Mouse (Mus musculus) CH12.LX (cell line): ENCODE data around the gene Sema4g. TPM values are rescaled to one million over a fixed set of nuclear protein-coding genes. Genes with fewer than 3 reads are reported as not detected.

Source experiments
- DNase-seq: peaks from one replicate; pipeline ENCODE4 v3.0.0-alpha.2; 2013; ENCODE audit errors: extremely low read depth
- H3K27ac ChIP-seq: 2 replicates; pipeline ENCODE4 v1.5.1; 2012; ENCODE audit warnings: low read depth, mild to moderate bottlenecking, control low read depth, moderate library complexity; ENCODE audit not compliant: insufficient read depth
- H3K27me3 ChIP-seq: replicated peaks from 2 replicates; pipeline ENCODE3; 2012; ENCODE audit warnings: inconsistent platforms
- H3K36me3 ChIP-seq, 2 experiments: replicated peaks in 1 of 2; 2 replicates each; pipeline versions ENCODE3 to v1.6.1; 2012; ENCODE audit warnings: inconsistent platforms in 1 of 2, low read length in 1 of 2, mild to moderate bottlenecking in 1 of 2, mixed read lengths in 1 of 2, moderate library complexity in 1 of 2; ENCODE audit not compliant: control insufficient read depth in 1 of 2, insufficient read depth in 1 of 2
- H3K4me1 ChIP-seq, 2 experiments: 2 replicates each; pipeline ENCODE4 v1.6.1; 2012; ENCODE audit warnings: inconsistent platforms in 1 of 2, moderate library complexity in 1 of 2; ENCODE audit not compliant: insufficient read depth in 2 of 2, control insufficient read depth in 1 of 2
- H3K4me2 ChIP-seq: 2 replicates; pipeline ENCODE4 v1.6.1; 2012; ENCODE audit warnings: low read depth, mild to moderate bottlenecking, control low read depth; ENCODE audit not compliant: poor library complexity, insufficient read depth, severe bottlenecking
- H3K4me3 ChIP-seq, 3 experiments: fragments of 150-350 bp in 1 of 3; sonication (generic) in 1 of 3; replicated peaks in 1 of 3; 2 replicates each; pipeline versions ENCODE3 to v1.5.1; 2011 to 2012; ENCODE audit warnings: low read depth in 2 of 3, low read length in 2 of 3, mild to moderate bottlenecking in 2 of 3, moderate library complexity in 2 of 3, control low read depth in 1 of 3, improper control_type of control experiment in 1 of 3, inconsistent platforms in 1 of 3, mixed read lengths in 1 of 3; ENCODE audit not compliant: poor library complexity in 1 of 3
- H3K79me2 ChIP-seq: replicated peaks from 2 replicates; pipeline ENCODE4 v1.6.1; 2012; ENCODE audit warnings: mild to moderate bottlenecking, moderate library complexity; ENCODE audit not compliant: control insufficient read depth, poor library complexity, insufficient read depth, severe bottlenecking; ENCODE audit errors: extremely low read depth
- H3K9ac ChIP-seq: 2 replicates; pipeline ENCODE4 v1.6.1; 2012; ENCODE audit warnings: low read depth, mild to moderate bottlenecking, control low read depth, moderate library complexity; ENCODE audit not compliant: insufficient read depth
- H3K9me3 ChIP-seq: replicated peaks from 2 replicates; pipeline ENCODE3; 2012; ENCODE audit warnings: low read length, inconsistent platforms, mixed read lengths
- ELF1 ChIP-seq: IDR thresholded peaks from 2 replicates; pipeline ENCODE4 v1.6.1; 2014; ENCODE audit warnings: low read depth, mild to moderate bottlenecking, inconsistent platforms, low read length, improper control_type of control experiment
- KAT2A ChIP-seq: IDR thresholded peaks from 2 replicates; pipeline ENCODE4 v1.6.1; 2012; ENCODE audit warnings: low read length, improper control_type of control experiment, inconsistent platforms; ENCODE audit not compliant: insufficient replicate concordance
- SMC3 ChIP-seq: IDR thresholded peaks from 2 replicates; pipeline ENCODE4 v1.6.1; 2011; ENCODE audit warnings: low read depth, low read length, improper control_type of control experiment
- UBTF ChIP-seq: IDR thresholded peaks from 2 replicates; pipeline ENCODE4 v1.6.1; 2012; ENCODE audit warnings: low read depth, mild to moderate bottlenecking, inconsistent platforms, low read length, improper control_type of control experiment, moderate library complexity
- ZC3H11A ChIP-seq: IDR thresholded peaks from 2 replicates; pipeline ENCODE4 v1.6.1; 2012; ENCODE audit warnings: low read depth, mild to moderate bottlenecking, inconsistent platforms, low read length, improper control_type of control experiment
- dilution Hi-C: fragments of 300-500 bp; cut with MboI; formaldehyde crosslinking; loops from 2 replicates; pipeline ENCODE4 v1.14.3; 2020; ENCODE audit warnings: low sequenced_read_pairs; ENCODE audit not compliant: extremely low pct_unique_long_range_greater_than_20kb, extremely low pct_ligation_motif_present
- in situ Hi-C: fragments of 300-500 bp; cut with MboI; formaldehyde crosslinking; loops from 3 replicates; pipeline ENCODE4 v1.14.3; 2019; ENCODE audit warnings: low sequenced_read_pairs, low pct_ligation_motif_present, low pct_unique_long_range_greater_than_20kb, mixed read lengths
- polyA plus RNA-seq: library from polyadenylated mRNA; unstranded; fragments of >175 nt; gene quantifications from 2 replicates; pipeline ENCODE4 v1.2.1, GENCODE M21; 2012; ENCODE audit warnings: low read depth; ENCODE audit not compliant: insufficient read length
- total RNA-seq, 2 experiments: library from RNA; depleted of rRNA; stranded (reverse); fragments of 300-350 nt in 1 of 2; fragments of >200 nt in 1 of 2; gene quantifications; 2 replicates each; pipeline ENCODE4 v1.2.3; 2012 to 2014

Gene Sema4g
- total and polyA plus RNA-seq, 3 experiments = 0.71 to 8.4 (median 1.1) TPM

DNA sequence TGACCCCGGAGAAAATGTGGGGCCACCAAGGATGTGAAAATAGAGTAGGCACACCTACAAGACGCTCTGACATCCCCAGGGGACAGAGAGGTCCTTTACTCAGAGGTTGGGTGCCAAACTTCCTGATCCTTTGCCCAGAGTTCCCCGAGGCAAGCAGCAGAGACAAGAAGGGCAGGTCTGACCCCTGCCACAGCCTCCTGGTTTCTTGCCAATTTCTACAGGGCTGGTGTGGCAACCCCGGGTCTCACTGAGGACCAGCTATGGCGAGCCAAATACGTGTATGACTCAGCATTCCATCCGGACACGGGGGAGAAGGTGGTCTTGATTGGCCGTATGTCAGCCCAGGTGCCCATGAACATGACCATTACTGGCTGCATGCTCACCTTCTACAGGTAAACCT is 60.6 kb downstream of the Sema4g start:
- Histone ChIP-seq H3K4me3 (no peak overlapping the region), H3K27ac (no peak overlapping the region), H3K36me3 (peaks cover 13 to 44% of the 10 kb centered on the region in 2 experiments), H3K27me3 (peaks cover 28% of the 10 kb centered on the region), H3K79me2 (no peaks in the 10 kb centered on the region), H3K4me1 (peaks cover 4 to 26% of the 10 kb centered on the region in 2 experiments; a peak in 3 of 4 replicates), H3K4me2 (no peak overlapping the region), H3K9me3 (no peaks in the 10 kb centered on the region), H3K9ac (no peak overlapping the region)
- dilution Hi-C loops = no loop called here
- no peak for TF ChIP-seq ZC3H11A
- TF ChIP-seq ELF1 = no peak
- TF ChIP-seq SMC3 = no peak
- TF ChIP-seq UBTF = no peak
- TF ChIP-seq KAT2A = no peak
- DNase-seq = no peak
- in situ Hi-C loops = loop anchor here (25.0 kb wide), 1 partner anchor 462 kb away; no protein-coding TSS in a partner anchor

Other genes with a start within 250 kb of the Sema4g start
- not detected in 2 replicates for gene Pax2, start 233.1 kb upstream of the Sema4g start, total RNA-seq (2012; rRNA removed)
- not detected in 2 replicates for gene Pax2, start 233.1 kb upstream of the Sema4g start, total RNA-seq (2014; rRNA removed)
- gene Pax2, start 233.1 kb upstream of the Sema4g start, polyA plus RNA-seq = not detected in 2 replicates
- 22.2 and 22.6 TPM in 2 replicates for gene Slf2, start 58.0 kb upstream of the Sema4g start, total RNA-seq (2012; rRNA removed)
- 22.9 and 25.3 TPM in 2 replicates for gene Slf2, start 58.0 kb upstream of the Sema4g start, total RNA-seq (2014; rRNA removed)
- gene Slf2, start 58.0 kb upstream of the Sema4g start, polyA plus RNA-seq = 18.6 and 20.6 TPM in 2 replicates
- gene Twnk, start 16.6 kb downstream of the Sema4g start, total RNA-seq (2012; rRNA removed) = 18.9 and 21.9 TPM in 2 replicates
- gene Twnk, start 16.6 kb downstream of the Sema4g start, total RNA-seq (2014; rRNA removed) = 12.4 and 14.0 TPM in 2 replicates
- gene Twnk, start 16.6 kb downstream of the Sema4g start, polyA plus RNA-seq = 30.1 and 32.4 TPM in 2 replicates
- 72.7 and 76.6 TPM in 2 replicates for gene Mrpl43, start 17.3 kb downstream of the Sema4g start, total RNA-seq (2012; rRNA removed)
- gene Mrpl43, start 17.3 kb downstream of the Sema4g start, total RNA-seq (2014; rRNA removed) = 63.5 and 72.7 TPM in 2 replicates
- gene Mrpl43, start 17.3 kb downstream of the Sema4g start, polyA plus RNA-seq = 75.1 and 77.9 TPM in 2 replicates
- gene Lzts2, start 25.3 kb downstream of the Sema4g start, total RNA-seq (2012; rRNA removed) = 17.5 and 22.1 TPM in 2 replicates
- 0.68 and 0.73 TPM in 2 replicates for gene Lzts2, start 25.3 kb downstream of the Sema4g start, total RNA-seq (2014; rRNA removed)
- gene Lzts2, start 25.3 kb downstream of the Sema4g start, polyA plus RNA-seq = 2.2 and 3.1 TPM in 2 replicates
- 0.04 and 0.17 TPM in 2 replicates for gene Pdzd7, start 56.6 kb downstream of the Sema4g start, total RNA-seq (2012; rRNA removed)
- 0.12 and 0.20 TPM in 2 replicates for gene Pdzd7, start 56.6 kb downstream of the Sema4g start, total RNA-seq (2014; rRNA removed)
- 0.15 TPM in 1 of 2 replicates, not detected in the other for gene Pdzd7, start 56.6 kb downstream of the Sema4g start, polyA plus RNA-seq
- 2.4 and 3.6 TPM in 2 replicates for gene Sfxn3, start 58.4 kb downstream of the Sema4g start, total RNA-seq (2012; rRNA removed)
- 0.95 and 1.4 TPM in 2 replicates for gene Sfxn3, start 58.4 kb downstream of the Sema4g start, total RNA-seq (2014; rRNA removed)
- 3.1 and 4.2 TPM in 2 replicates for gene Sfxn3, start 58.4 kb downstream of the Sema4g start, polyA plus RNA-seq
- 0.63 and 1.2 TPM in 2 replicates for gene Kazald1, start 86.1 kb downstream of the Sema4g start, total RNA-seq (2012; rRNA removed)
- 0.23 and 0.27 TPM in 2 replicates for gene Kazald1, start 86.1 kb downstream of the Sema4g start, total RNA-seq (2014; rRNA removed)
- 0.31 and 0.44 TPM in 2 replicates for gene Kazald1, start 86.1 kb downstream of the Sema4g start, polyA plus RNA-seq
- gene Tlx1, start 161.6 kb downstream of the Sema4g start, total RNA-seq (2012; rRNA removed) = not detected in 2 replicates
- not detected in 2 replicates for gene Tlx1, start 161.6 kb downstream of the Sema4g start, total RNA-seq (2014; rRNA removed)
- not detected in 2 replicates for gene Tlx1, start 161.6 kb downstream of the Sema4g start, polyA plus RNA-seq
- not detected in 2 replicates for gene Lbx1, start 246.7 kb downstream of the Sema4g start, total RNA-seq (2012; rRNA removed)
- not detected in 2 replicates for gene Lbx1, start 246.7 kb downstream of the Sema4g start, total RNA-seq (2014; rRNA removed)
- gene Lbx1, start 246.7 kb downstream of the Sema4g start, polyA plus RNA-seq = not detected in 2 replicates